Mouse (Mus musculus): ENCODE data around the gene Micu1. TPM values are rescaled to one million over a fixed set of nuclear protein-coding genes. Genes with fewer than 3 reads are reported as not detected.

Gene Micu1
- total RNA-seq, 2 experiments from 2014 or later, result 62.4 to 70.4 TPM

- no peak for DNase-seq
Measured at GRCm38 (mm10) chr10:59809991-59810574, 107.8 kb downstream of the Micu1 start.

- DNase-seq, result no peak
Measured at GRCm38 (mm10) chr10:59812939-59813338, 110.7 kb downstream of the Micu1 start.

GRCm38 (mm10) chr10:59813759-59814158 lies 111.5 kb downstream of the Micu1 start:
- DNase-seq, result no peak

- peak; percentile 53 to 61 for DNase-seq
Measured at GRCm38 (mm10) chr10:59814505-59815155, 112.4 kb downstream of the Micu1 start.

- DNase-seq, result no peak
Measured at GRCm38 (mm10) chr10:59816569-59816968, 114.3 kb downstream of the Micu1 start.

GRCm38 (mm10) chr10:59817528-59817927 lies 115.3 kb downstream of the Micu1 start:
- no peak for DNase-seq

- no peak for DNase-seq
Measured at GRCm38 (mm10) chr10:59817991-59818390, 115.7 kb downstream of the Micu1 start.

GRCm38 (mm10) chr10:59819146-59819545 lies 116.9 kb downstream of the Micu1 start:
- peak; percentile 27 to 51 for DNase-seq

GRCm38 (mm10) chr10:59820886-59821285 lies 118.6 kb downstream of the Micu1 start:
- no peak for DNase-seq

GRCm38 (mm10) chr10:59821334-59822066 lies 119.2 kb downstream of the Micu1 start:
- no peak for DNase-seq

GRCm38 (mm10) chr10:59822857-59823256 lies 120.6 kb downstream of the Micu1 start:
- no peak for DNase-seq

- DNase-seq, result peak; percentile 68 to 82
Measured at GRCm38 (mm10) chr10:59825137-59825812, 123.0 kb downstream of the Micu1 start.

GRCm38 (mm10) chr10:59829886-59830285 lies 127.6 kb downstream of the Micu1 start:
- no peak for DNase-seq

GRCm38 (mm10) chr10:59831950-59832349 lies 129.7 kb downstream of the Micu1 start:
- no peak for DNase-seq

- DNase-seq, result no peak
Measured at GRCm38 (mm10) chr10:59835301-59836155, 133.3 kb downstream of the Micu1 start.

- no peak for DNase-seq
Measured at GRCm38 (mm10) chr10:59837490-59837889, 135.2 kb downstream of the Micu1 start.

GRCm38 (mm10) chr10:59841434-59841833 lies 139.2 kb downstream of the Micu1 start:
- no peak for DNase-seq

GRCm38 (mm10) chr10:59843125-59843524 lies 140.8 kb downstream of the Micu1 start:
- DNase-seq, result peak; percentile 55 to 69

- peak in 1 of 2 experiments; percentile 52 for DNase-seq
Measured at GRCm38 (mm10) chr10:59844686-59845085, 142.4 kb downstream of the Micu1 start.

GRCm38 (mm10) chr10:59846416-59846815 lies 144.1 kb downstream of the Micu1 start:
- peak; percentile 28 to 51 for DNase-seq

GRCm38 (mm10) chr10:59848079-59848877 lies 146.0 kb downstream of the Micu1 start:
- no peak for DNase-seq
